Mouse (Mus musculus): ENCODE measurements around the gene Kifap3.
"Not testable (repeated sequence)": the region's sequence is repeated elsewhere in the genome, so short reads cannot be mapped to it uniquely, and the experiment has no call there.

The Kifap3 gene

GRCm38 (mm10) chr1:163779336-163780115 is at the start of gene Kifap3:
Gene Kifap3 (plus strand): TSS chr1:163779583.
- in situ Hi-C loops (cut with MboI; ENCODE audit: low sequenced_read_pairs): no loop called here

DNA sequence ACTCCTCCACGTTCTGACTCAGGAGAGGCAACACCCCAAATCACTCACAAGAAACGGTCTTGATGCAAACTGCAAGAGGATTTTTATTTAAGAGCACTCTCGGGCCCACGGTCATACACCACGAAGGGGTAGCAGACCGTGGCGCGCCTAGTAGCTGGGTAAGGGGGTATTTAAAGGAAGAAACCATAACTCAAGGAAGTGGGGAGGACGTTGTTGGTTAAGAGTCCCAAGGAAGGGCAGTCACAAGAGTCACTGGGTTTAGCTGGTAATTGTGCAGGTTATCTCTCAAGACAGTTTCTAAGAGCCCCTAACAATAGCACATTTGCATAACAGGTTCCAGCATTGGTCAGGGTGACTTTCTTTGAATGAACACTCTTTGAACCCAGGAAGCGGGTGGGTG is 48.2 kb upstream of the Kifap3 start:
- in situ Hi-C loops (cut with MboI; ENCODE audit: low sequenced_read_pairs): not testable (repeated sequence)

- in situ Hi-C loops (cut with MboI; ENCODE audit: low sequenced_read_pairs): no loop called here
Measured at GRCm38 (mm10) chr1:163736441-163737238, 42.7 kb upstream of the Kifap3 start.

DNA sequence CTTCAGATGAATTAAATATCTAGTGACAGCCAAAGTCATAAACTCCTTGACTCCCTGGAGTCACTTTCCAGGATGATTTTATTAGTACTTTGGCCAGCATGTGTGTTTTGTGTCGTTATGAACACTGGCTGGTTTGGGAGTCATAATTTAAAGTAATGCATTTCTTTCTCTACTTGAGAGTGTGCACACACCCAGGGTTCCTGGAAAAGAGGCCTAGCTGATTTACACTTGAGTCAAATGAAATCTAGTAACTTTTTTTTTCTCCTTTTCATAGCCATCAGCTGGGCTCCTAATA is 42.2 kb upstream of the Kifap3 start:
- in situ Hi-C loops (cut with MboI; ENCODE audit: low sequenced_read_pairs): no loop called here

- in situ Hi-C loops (cut with MboI; ENCODE audit: low sequenced_read_pairs): no loop called here
Measured at GRCm38 (mm10) chr1:163751360-163751992, 27.9 kb upstream of the Kifap3 start.

GRCm38 (mm10) chr1:163757462-163758207 is 21.7 kb upstream of the Kifap3 start:
- in situ Hi-C loops (cut with MboI; ENCODE audit: low sequenced_read_pairs): no loop called here

DNA sequence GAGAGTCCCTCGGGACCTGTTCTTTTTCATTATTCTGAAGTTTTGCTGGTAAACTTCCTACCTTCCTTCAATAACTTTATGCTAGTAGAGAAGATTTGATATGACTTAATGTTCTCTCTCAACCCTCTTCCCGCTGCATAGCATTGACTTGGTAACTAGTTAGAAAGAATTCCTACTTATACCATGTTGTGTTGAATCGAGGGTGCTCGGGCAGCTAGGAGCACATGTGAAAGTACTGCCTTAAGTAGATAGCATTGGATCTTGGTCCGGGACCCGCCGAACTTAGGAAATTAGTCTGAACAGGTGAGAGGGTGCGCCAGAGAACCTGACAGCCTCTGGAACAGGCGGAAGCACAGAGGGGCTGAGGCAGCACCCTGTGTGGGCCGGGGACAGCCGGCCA is 4.2 kb downstream of the Kifap3 start:
- in situ Hi-C loops (cut with MboI; ENCODE audit: low sequenced_read_pairs): not testable (repeated sequence)

DNA sequence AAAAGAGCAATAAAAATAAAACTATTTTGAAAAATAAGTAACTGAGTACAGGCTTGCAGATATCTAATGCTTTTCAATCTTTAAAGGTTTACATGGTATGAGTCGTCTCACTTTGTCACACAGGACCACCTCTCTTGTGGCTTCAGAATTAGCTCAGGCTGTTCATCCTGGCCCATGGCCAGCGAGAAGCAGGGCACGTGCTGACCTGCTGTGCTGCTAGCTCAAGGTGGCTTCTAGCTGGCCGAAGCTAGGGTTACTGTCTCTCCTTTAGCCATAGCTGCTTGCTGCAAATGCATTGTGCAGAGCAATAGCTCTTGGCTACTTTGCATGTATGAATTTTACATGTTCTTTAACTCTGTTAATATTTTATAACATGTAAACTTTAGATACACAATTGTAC is 42.0 kb downstream of the Kifap3 start:
- in situ Hi-C loops (cut with MboI; ENCODE audit: low sequenced_read_pairs): no loop called here

DNA sequence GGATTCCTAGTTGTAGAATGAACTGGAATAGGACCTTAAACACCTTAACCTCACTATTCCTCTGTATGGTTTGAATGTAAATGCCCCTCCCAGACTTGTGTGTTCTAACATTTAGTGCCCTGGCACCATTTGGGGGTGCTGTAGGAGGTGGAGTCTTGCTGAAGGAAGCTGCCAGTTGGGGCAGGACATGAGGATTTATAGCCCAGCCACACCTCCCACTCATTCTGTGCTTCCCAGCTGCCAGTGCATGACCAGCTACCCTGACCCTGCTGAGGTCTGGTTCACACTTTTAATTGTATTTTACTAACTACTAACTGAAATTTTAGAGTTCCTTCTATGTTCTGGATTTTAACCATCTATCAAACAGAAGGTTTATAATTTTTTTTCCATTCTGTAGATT is 50.1 kb downstream of the Kifap3 start:
- in situ Hi-C loops (cut with MboI; ENCODE audit: low sequenced_read_pairs): no loop called here

GRCm38 (mm10) chr1:163834066-163834465 is 54.7 kb downstream of the Kifap3 start:
- in situ Hi-C loops (cut with MboI; ENCODE audit: low sequenced_read_pairs): no loop called here

DNA sequence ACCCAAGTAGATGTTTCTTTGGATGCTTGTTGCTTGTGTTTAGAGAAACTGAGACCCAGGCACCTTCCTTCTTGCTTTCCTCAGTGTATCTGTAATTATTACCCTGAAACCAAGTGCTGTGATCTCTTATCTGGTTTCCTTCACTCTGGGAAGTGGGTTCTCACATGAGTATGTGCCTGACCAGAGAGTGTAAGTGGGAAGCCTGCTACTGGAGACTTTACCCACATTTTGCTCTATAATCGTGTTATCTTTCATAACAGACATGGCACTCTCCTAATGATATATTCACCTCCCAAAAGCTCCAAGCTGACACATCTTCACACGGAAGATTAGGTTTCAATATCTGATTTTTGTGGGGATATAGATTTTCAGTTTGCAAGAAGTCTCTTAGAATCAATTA is 55.7 kb downstream of the Kifap3 start:
- in situ Hi-C loops (cut with MboI; ENCODE audit: low sequenced_read_pairs): no loop called here

DNA sequence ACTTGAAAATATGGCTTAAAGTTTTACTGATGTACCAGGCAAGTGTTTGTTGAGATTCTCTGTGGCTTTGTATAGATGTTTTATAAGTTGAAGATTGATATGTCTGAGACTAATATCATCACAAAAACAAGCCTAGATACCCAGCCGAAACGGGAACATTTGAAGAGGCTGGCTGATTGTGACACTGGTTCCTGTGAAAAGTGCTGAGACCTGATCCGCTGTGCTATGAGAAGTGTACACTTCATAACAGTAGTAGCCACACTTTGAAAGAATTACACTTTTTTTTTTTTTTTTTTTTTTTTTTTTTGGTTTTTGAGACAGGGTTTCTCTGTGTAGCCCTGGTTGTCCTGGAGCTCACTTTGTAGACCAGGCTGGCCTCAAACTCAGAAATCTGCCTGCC is 59.1 kb downstream of the Kifap3 start:
- in situ Hi-C loops (cut with MboI; ENCODE audit: low sequenced_read_pairs): not testable (repeated sequence)

GRCm38 (mm10) chr1:163840555-163840954 is 61.2 kb downstream of the Kifap3 start:
- in situ Hi-C loops (cut with MboI; ENCODE audit: low sequenced_read_pairs): no loop called here

DNA sequence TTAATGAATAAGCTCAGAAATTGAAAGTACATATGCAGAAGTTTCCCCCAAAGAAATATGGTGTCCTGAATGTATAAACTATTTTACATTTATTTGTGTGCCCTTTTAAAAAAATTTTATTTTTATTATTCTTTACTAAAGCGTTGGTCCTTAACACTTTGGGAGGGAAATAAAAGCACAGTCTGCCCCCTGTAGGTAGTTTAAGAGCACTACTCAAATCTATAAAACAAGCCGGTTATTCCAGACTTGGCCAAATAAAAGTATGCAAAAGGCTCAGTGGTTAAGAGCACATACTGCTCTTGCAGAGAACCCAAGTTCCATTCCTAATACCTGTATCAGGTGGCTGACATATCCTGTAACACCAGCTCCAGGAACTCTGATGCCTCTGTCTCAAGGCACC is 62.9 kb downstream of the Kifap3 start:
- in situ Hi-C loops (cut with MboI; ENCODE audit: low sequenced_read_pairs): no loop called here

- in situ Hi-C loops (cut with MboI; ENCODE audit: low sequenced_read_pairs): no loop called here
Measured at GRCm38 (mm10) chr1:163843899-163844298, 64.5 kb downstream of the Kifap3 start.

DNA sequence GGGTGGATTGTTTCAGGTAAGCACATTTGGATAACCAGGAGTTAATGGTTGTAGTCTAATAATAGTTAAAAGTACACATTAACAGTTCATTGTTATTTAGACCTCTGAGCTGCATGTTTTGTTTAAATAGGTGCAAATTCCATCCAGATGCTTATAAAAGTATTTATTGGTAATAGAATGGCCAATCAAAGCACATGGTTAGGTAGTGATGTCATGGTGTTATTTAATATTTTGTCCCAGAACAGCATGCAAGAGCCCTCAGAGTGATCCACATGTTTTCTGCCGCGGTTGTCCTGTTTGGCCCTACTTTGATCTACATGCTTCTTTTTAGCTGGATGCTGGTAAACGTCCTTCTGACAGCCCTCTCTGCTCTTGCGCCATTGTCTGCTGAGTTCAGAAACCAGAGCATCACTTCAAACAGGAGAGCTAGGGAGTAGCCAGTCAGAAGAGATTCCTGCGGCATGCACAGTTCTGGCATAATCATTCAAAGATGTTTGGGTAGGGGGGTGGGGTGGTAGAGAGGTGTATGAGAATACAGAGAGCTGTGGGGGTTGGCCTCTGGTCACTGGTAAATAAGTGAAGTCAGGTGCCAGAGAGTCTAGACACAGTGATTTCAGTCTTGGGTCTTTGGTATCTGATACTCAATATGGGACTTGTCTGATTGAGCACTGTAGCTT is 73.6 kb downstream of the Kifap3 start:
- in situ Hi-C loops (cut with MboI; ENCODE audit: low sequenced_read_pairs): no loop called here

DNA sequence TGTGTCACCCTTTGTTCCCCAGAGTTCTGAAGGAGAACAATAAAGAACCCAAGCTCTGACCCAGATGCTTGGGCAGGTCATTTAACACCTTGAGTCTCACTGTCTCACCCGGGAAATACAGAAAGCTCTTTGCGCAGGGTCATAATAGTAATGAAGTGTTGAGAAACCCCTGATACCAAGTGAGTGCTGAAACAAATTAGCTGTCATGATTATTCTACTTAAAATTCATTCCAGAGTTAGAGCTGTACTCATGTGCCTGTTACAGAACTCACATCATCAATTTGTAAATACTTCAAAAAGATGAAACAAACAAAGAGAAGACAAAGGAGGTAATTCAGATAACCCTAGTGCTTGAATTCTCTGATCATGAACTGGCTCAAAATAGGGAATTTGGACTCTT is 79.0 kb downstream of the Kifap3 start:
- in situ Hi-C loops (cut with MboI; ENCODE audit: low sequenced_read_pairs): no loop called here

DNA sequence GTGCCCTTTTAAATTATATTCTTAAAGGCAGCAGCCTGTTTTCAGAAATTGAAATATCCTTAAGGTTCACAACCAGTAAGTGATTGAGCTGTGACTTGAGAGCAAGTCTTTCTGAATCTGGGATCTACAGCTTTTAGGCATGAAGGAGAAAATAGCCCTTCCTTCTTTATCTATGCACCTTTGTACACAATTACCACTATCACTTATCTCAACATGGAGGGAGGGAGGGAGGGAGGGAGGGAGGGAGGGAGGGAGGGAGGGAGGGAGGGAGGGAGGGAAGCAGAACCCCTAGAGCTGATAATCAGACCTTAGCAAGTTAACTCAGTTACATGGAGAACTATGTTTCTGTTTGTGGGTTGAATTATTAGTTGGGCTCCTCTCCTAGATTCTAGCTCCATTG is 82.2 kb downstream of the Kifap3 start:
- in situ Hi-C loops (cut with MboI; ENCODE audit: low sequenced_read_pairs): no loop called here

DNA sequence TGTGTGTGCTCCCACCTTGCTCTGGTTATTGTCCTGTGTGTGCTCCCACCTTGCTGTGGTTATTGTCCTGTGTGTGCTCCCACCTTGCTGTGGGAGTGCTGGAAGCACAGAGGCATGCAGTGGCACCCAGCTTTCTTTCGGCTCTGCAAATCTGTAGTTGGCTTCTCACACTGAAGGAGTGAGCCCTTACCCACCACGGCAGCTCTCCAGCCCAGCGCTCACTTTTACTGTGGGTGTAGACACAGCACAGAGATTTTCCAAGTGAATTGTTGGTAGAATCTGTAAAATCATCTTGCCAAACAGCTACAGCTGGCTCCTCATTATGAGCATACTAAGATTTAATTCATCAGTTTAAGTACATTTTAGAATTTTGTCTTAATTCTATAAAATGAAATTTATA is 93.8 kb downstream of the Kifap3 start:
- in situ Hi-C loops (cut with MboI; ENCODE audit: low sequenced_read_pairs): no loop called here

DNA sequence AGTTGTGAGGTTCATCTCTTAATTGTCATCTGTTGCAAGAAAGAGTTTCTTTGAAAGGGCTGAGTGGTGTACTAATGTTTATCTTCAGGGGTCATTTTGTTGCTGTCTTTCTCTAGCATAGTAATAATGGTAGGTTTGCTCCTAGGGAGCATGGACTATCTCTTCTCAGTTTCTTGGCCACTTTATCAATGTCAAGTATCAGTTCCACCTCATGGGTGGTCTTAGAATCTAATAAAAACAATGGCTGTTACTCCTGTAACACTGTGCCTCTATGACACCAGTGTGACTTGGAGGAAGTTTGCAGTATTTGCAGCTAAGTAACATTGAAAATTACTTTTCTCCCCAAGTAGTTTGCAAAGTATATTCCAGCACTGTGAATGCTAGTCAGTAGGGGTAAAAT is 110.2 kb downstream of the Kifap3 start:
- in situ Hi-C loops (cut with MboI; ENCODE audit: low sequenced_read_pairs): no loop called here

DNA sequence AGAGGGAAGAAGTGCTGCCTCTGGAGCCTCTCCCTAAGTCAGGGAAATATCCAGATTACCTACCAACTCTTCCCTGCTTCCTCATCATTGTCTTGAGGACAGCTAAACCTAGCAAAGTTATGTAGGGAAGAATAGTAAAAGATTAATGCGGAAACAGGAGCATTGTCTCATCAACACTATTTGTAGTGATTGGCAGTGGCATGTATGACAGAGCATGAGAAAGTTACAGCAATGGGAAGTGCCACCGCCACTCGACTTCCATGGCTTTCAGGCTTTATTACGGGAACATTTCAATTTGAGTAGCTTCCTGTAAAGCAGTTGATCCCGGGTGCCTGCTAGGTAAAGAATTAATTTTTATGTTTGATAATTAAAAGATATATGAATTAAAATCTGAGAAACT is 113.9 kb downstream of the Kifap3 start:
- in situ Hi-C loops (cut with MboI; ENCODE audit: low sequenced_read_pairs): no loop called here
